Mouse (Mus musculus): ENCODE measurements around the gene Cct7. TPM values are rescaled to one million over a fixed set of nuclear protein-coding genes. Genes with fewer than 3 reads are reported as not detected.
"Not testable (repeated sequence)": the region's sequence is repeated elsewhere in the genome, so short reads cannot be mapped to it uniquely, and the experiment has no call there.

The Cct7 gene
- polyA plus RNA-seq, 1 experiment from 2014 or later = 641 TPM

DNA sequence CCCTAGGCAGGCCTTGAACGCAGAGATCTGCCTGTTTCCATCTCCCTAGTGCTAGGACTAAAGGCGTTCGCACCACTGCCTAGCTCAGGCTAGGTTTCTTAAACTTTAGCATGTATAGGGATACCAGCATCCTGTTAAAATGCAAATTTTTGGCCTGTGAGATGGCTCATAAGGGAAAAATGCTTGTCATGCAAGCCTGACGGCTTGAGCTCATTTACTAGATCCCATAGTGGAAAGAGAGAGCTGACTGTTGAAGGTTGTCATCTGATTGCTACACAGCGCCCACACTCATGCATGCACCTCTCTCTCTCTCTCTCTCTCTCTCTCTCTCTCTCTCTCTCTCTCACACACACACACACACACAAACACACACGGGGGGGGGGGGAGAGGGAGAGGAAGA lies 14.7 kb upstream of the Cct7 start:
- no peaks in the 10 kb centered on the region for H3K27me3 ChIP-seq (ENCODE audit: insufficient read depth, poor library complexity, severe bottlenecking)
- peaks cover 39% of the 10 kb centered on the region for H3K36me3 ChIP-seq
- no peak overlapping the region for H3K27ac ChIP-seq
- H3K4me1 ChIP-seq (replicated peaks) = peaks cover 19% of the 10 kb centered on the region
- no peak for DNase-seq (ENCODE audit: low spot score)
- no peaks in the 10 kb centered on the region for H3K9me3 ChIP-seq
- H3K4me3 ChIP-seq = no peak overlapping the region
- whole genome bisulfite sequencing = 93% methylated on average over 5 of the region's 6 CpGs

DNA sequence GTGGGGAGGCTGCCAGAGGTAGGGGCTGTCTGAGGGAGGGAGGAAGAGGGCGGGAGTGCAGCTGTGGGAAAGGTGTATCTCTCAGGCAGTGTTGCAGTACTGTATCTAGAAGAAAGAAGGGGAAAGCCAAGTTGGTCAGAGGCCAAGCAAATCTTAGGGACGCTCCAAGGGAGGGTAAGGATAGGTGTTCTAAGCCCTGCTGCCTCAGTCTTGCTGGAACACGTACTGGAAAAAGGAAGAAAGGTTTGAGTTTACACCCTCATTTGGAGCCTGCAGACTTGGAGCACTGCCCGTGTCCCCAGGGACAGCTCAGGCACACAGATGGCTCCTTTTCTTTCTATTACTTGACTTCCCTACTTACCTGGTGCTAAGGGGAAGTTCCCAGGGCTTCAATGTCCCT lies 10.2 kb upstream of the Cct7 start:
- WGBS = 88% methylated on average over 4 of the region's 4 CpGs
- H3K9me3 ChIP-seq = no peaks in the 10 kb centered on the region
- DNase-seq (ENCODE audit: low spot score) = no peak
- peaks cover 84% of the 10 kb centered on the region for H3K36me3 ChIP-seq
- no peak overlapping the region for H3K27ac ChIP-seq
- no peaks in the 10 kb centered on the region for H3K27me3 ChIP-seq (ENCODE audit: insufficient read depth, poor library complexity, severe bottlenecking)
- H3K4me3 ChIP-seq = no peak overlapping the region
- no peaks in the 10 kb centered on the region for H3K4me1 ChIP-seq (replicated peaks)

DNA sequence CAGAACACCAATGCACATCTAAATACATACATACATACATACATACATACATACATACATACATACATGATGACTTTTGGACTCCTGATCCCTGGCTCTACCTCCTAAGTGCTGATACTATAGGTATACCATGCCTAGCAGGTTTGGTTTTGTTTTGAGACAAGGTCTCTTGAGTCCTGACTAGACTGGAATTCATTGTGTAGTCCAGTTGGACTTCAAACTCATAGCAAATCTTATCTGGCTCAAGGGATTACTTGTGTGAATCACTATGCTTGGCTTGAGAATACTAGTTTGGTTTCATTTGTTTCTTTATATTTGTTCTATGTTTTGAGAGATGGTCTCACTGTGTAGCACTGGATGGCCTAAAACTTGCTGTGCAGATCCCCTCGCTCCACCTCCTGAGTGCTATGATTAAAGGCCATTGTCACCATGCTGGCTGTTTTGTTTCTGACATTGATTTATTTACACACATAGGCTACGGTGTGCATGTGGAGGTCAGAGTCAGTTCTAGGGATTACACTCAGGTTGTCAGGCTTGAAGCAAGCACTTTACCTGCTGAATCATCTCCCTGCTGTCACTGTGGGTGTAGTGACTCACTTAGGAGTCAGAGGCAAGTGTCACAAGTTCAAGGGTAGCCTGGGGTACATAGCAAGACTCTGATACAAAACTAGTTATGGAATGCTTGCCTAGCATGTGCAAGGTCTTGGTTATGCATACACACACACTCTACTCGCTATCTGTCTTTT lies 7.7 kb upstream of the Cct7 start:
- WGBS = 91% methylated on average over 3 of the region's 3 CpGs
- Histone ChIP-seq H3K27ac (no peak overlapping the region), H3K36me3 (peaks cover 91% of the 10 kb centered on the region)

DNA sequence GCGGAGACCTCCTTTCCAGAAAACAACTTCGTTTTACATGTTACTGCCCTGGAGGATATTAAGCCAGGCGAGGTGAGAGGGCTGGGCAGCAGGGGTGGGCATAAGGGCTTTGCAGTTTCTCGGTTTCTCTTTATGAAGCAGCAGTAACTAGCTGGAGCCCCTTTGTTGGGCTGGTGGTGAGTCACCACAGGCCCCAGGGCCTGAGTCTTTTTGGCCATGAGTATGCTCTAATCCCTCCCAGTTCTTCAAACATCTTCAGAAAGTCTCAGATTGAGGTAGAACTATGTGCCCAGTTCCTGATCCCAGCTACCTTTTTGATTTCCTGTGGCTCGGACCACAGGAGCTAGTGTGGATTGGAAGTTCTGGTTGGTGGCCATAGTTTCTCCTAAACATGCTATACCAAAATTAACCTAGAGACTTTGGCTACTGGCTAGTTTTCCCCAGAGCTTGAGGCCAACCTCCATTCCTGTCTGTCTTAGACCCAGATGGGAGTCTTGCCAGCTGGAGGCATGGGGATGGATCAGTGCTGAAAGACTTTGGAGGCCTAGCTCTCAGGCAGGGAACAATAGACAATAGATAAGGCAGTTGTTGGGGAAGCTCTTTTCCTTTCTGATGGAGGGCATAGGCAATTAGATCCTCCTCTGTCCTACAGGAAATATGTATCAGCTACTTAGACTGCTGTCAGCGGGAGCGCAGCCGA lies 6.9 kb upstream of the Cct7 start:
- Histone ChIP-seq H3K9me3 (no peaks in the 10 kb centered on the region), H3K4me1 (replicated peaks) (no peaks in the 10 kb centered on the region), H3K36me3 (peaks cover 84% of the 10 kb centered on the region), H3K27ac (no peak overlapping the region), H3K27me3 (ENCODE audit: insufficient read depth, poor library complexity, severe bottlenecking) (no peaks in the 10 kb centered on the region), H3K4me3 (no peak overlapping the region)
- WGBS = 86% methylated on average over 8 of the region's 8 CpGs
- DNase-seq (ENCODE audit: low spot score) = no peak

More for the DNA sequence above, 7.7 kb upstream of the Cct7 start:
- H3K27me3 ChIP-seq (ENCODE audit: insufficient read depth, poor library complexity, severe bottlenecking) = no peaks in the 10 kb centered on the region
- H3K4me1 ChIP-seq (replicated peaks) = no peaks in the 10 kb centered on the region
- H3K9me3 ChIP-seq = no peaks in the 10 kb centered on the region
- H3K4me3 ChIP-seq = no peak overlapping the region
- DNase-seq (ENCODE audit: low spot score) = no peak

DNA sequence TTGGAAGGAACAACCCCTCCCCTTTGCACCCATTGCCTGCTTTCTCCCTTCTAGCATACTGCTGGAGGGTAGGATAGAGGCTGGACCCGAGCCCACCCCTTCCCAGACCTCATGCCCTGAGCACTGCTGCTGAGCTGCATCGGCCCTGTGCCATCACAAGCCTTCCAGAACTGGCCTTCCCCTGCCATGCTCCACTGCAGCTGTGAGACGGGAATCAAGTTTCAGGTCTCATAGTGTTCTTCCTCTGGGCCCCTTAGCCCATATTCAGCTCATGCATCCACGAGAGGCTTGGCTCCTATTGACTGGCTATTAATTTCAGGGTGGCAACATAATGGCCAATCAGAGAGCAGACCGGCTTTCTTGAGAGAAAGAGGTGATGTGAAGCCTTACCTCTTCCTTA lies 6.0 kb upstream of the Cct7 start:
- DNase-seq (ENCODE audit: low spot score) = no peak
- Histone ChIP-seq H3K27me3 (ENCODE audit: insufficient read depth, poor library complexity, severe bottlenecking) (no peaks in the 10 kb centered on the region), H3K36me3 (peaks cover 75% of the 10 kb centered on the region), H3K4me3 (no peak overlapping the region), H3K27ac (no peak overlapping the region), H3K9me3 (no peaks in the 10 kb centered on the region), H3K4me1 (replicated peaks) (peaks cover 2% of the 10 kb centered on the region; the same call in 1 of the 2 replicates)
- 80% methylated on average over 5 of the region's 5 CpGs for WGBS

DNA sequence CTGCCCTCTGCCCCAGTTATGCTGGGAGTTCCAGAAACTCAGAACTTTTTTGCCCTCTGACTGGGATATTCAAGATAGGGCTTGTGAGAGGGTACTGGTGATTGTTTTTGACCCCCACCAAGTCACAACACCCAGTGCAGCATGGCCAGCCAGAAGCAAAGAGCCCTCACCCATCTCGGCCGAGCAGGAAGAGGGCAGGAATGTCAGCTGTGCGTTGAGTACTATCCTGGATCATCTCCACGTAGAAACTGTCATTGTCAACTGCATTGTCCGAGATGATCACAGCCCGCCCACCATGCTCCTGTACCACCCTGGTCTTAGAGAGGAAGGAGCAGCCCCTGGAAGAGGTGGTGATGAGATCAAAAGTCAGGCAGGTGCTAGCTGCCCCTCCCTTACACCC lies 4.0 kb upstream of the Cct7 start:
- no peak overlapping the region for H3K27ac ChIP-seq
- no peaks in the 10 kb centered on the region for H3K27me3 ChIP-seq (ENCODE audit: insufficient read depth, poor library complexity, severe bottlenecking)
- H3K36me3 ChIP-seq = peaks cover 54% of the 10 kb centered on the region
- H3K4me1 ChIP-seq (replicated peaks) = peaks cover 13% of the 10 kb centered on the region
- DNase-seq (ENCODE audit: low spot score) = no peak
- H3K9me3 ChIP-seq = no peaks in the 10 kb centered on the region
- WGBS = 89% methylated on average over 6 of the region's 6 CpGs
- H3K4me3 ChIP-seq = no peak overlapping the region

DNA sequence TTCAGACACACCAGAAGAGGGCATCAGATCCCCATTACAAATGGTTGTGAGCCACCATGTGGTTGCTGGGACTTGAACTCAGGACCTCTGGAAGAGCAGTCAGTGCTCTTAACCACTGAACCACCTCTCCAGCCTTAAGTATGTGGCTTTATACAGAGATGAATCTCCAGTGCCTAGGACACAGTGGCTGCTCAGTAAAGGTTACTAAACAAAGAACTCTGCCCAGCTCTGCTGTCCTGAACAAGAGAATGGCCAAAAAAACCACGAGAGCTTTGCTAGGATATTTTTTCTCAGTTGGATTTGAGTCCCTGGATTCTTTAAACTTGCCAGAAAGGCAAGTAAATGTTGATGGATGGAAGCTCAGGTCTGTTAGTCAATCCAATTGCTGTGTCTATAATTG lies 1.2 kb upstream of the Cct7 start:
- 68% methylated on average over 1 of the region's 1 CpGs for WGBS

DNA sequence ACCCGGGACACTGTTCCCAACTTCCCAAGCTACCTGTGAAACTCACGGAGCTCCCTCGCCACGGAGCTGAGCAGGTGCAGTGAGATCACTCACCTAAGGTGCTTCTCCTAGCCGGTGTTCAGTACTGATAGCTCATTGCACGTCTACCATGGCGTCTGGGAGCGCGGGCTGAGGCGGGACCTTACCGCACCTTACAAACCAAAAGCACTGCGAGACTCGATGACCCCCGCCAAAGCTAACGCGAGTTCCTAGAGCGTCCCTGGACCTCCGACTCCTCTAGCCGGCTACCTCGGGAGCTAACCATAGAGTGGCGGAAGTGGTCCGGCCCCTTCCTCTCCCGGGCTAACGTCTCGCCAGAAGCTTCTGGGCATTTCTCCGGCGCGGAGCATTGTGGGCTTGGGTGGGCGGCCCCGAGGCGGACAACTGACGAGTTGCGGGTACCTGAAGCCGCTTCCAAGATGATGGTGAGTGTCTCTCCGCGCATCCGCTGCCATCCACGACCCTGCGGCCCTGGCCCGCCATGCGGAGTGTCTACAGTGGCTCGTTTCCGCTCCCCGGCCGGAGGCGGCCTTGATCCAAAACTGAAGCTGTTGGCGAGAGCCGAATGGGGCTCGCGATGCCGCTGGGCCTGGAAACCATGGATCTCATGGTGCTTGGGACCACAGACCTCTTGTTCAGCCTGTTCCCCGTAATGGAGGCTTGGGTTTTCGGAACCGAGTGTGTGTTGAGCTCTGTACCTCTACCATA lies 523 bp downstream of the Cct7 start, which contains the start of gene Pradc1:
TSS of gene Pradc1 (minus strand) at position 307 of the 747 bp plus-strand sequence.
- WGBS = under 1% methylated on average over 54 of the region's 54 CpGs

More for the DNA sequence above, 1.2 kb upstream of the Cct7 start:
- H3K27me3 ChIP-seq (ENCODE audit: insufficient read depth, poor library complexity, severe bottlenecking); H3K27ac ChIP-seq; H3K9me3 ChIP-seq; DNase-seq (ENCODE audit: low spot score): not testable (repeated sequence)
- H3K4me1 ChIP-seq (replicated peaks) = peaks cover 40% of the 10 kb centered on the region
- H3K36me3 ChIP-seq = peaks cover 44% of the 10 kb centered on the region
- peak overlapping the region; percentile 92 for H3K4me3 ChIP-seq

DNA sequence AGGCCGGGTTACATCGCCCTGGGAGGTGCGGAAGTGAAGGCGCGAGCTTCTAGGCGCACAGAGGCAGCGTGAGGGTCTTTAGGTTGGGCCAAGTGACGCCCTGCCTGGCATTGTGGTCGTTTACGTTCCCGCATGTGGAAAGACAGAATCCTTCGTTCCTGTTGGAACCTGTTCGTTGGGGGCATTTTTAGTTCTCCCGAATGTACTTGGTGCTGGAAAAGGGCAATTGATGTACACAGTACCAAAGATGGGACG lies 1.0 kb downstream of the Cct7 start:
- peaks cover 55% of the 10 kb centered on the region for H3K4me1 ChIP-seq (replicated peaks)
- H3K27ac ChIP-seq = peak overlapping the region; percentile 97
- H3K9me3 ChIP-seq = no peaks in the 10 kb centered on the region
- no peaks in the 10 kb centered on the region for H3K27me3 ChIP-seq (ENCODE audit: insufficient read depth, poor library complexity, severe bottlenecking)
- H3K36me3 ChIP-seq = peaks cover 29% of the 10 kb centered on the region
- peak overlapping the region; percentile 92 for H3K4me3 ChIP-seq
- no peak for DNase-seq (ENCODE audit: low spot score)
- under 1% methylated on average over 15 of the region's 15 CpGs for WGBS

More for the DNA sequence above, 523 bp downstream of the Cct7 start, which contains the start of gene Pradc1:
- Histone ChIP-seq H3K4me3 (peak within 1 kb of the TSS; percentile 92), H3K36me3 (peaks cover 31% of the 10 kb centered on the region), H3K4me1 (replicated peaks) (peaks cover 53% of the 10 kb centered on the region), H3K27ac (peak within 1 kb of the TSS; percentile 97), H3K9me3 (no peaks in the 10 kb centered on the region), H3K27me3 (ENCODE audit: insufficient read depth, poor library complexity, severe bottlenecking) (no peaks in the 10 kb centered on the region)
- peak; percentile 99 for DNase-seq (ENCODE audit: low spot score)

DNA sequence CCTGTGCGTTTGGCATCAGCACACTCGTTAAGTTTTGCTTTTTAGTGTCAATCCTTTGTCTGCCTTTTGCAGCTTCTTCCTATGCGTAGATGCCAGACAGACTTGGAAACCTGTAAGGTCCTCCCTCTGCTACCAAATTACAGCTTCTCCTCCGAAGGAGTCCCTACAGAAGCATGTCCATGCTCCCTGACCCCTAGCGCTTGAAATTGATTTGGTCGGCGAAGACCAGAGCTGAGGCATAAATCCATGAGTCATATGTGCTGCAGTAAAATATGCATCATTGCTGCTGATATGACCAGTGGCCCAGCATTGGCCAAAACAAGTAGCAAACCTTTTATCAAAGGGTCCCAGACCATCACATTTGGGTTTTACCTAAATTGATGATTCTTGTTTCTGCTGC lies 1.5 kb downstream of the Cct7 start:
- Histone ChIP-seq H3K27me3 (ENCODE audit: insufficient read depth, poor library complexity, severe bottlenecking) (no peaks in the 10 kb centered on the region), H3K4me3 (peak overlapping the region; percentile 92), H3K9me3 (no peaks in the 10 kb centered on the region), H3K4me1 (replicated peaks) (peaks cover 57% of the 10 kb centered on the region), H3K27ac (peak overlapping the region; percentile 97), H3K36me3 (peaks cover 29% of the 10 kb centered on the region)
- no peak for DNase-seq (ENCODE audit: low spot score)
- 16% methylated on average over 7 of the region's 7 CpGs for WGBS

DNA sequence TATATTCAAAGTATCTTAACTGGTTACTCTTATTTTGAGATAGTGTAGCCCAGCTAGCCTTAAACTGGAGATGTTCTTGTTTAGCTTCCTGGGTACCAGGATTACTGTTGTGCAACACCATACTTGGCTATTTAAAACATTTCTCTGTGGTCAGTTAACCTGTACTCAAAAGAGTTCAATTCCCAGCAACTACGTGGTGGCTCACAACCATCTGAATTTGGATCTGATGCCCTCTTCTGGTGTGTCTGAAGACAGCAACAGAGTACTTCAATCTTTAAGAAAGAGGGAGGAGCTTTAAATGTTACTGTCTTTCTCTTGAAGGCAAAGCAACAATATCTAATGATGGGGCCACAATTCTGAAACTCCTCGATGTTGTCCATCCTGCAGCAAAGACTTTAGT lies 8.3 kb downstream of the Cct7 start:
- no peak for DNase-seq (ENCODE audit: low spot score)
- no peaks in the 10 kb centered on the region for H3K9me3 ChIP-seq
- peaks cover 85% of the 10 kb centered on the region for H3K36me3 ChIP-seq
- WGBS = 93% methylated on average over 2 of the region's 2 CpGs
- H3K4me3 ChIP-seq = no peak overlapping the region
- H3K27ac ChIP-seq = no peak overlapping the region
- H3K4me1 ChIP-seq (replicated peaks) = peaks cover 22% of the 10 kb centered on the region
- no peaks in the 10 kb centered on the region for H3K27me3 ChIP-seq (ENCODE audit: insufficient read depth, poor library complexity, severe bottlenecking)

DNA sequence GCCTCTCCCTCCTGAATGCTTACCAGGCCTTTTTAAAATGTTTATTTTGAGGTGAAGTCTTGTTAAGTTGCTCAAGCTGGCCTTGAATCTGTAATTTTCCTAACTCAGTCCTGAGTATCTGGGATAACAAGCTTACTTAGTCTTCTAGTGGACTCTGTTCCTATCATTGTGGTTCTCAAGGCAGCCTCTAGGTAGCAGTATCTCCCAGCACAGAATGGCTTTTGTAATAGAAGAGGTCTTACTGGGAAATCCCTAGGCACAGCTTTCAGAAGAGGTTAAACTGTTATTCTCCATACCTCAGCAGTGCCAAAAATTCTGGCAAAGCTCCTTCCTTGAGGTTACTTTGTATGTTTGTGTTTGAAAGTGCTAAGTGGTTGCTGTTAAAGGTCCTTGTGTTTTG lies 14.1 kb downstream of the Cct7 start:
- Histone ChIP-seq H3K27me3 (ENCODE audit: insufficient read depth, poor library complexity, severe bottlenecking) (no peaks in the 10 kb centered on the region), H3K9me3 (no peaks in the 10 kb centered on the region), H3K27ac (no peak overlapping the region), H3K4me1 (replicated peaks) (no peaks in the 10 kb centered on the region), H3K4me3 (no peak overlapping the region), H3K36me3 (peaks cover 94% of the 10 kb centered on the region)
- no peak for DNase-seq (ENCODE audit: low spot score)
